Comparison of ENCODE assay signal across 16 mouse cellular contexts in genomic region chr14:120149341-120149741, GRCm38 (mm10).
DNase-seq lines count a peak whose midpoint lies in the region; ATAC-seq lines count a peak whose summit lies in the region.
"Had no signal": no experiment of that assay in that cellular context is flagged by ENCODE, and none has a peak within 500 bp of the region (broad histone marks: within the 10 kb centered on the region; RNA-seq: fewer than 3 reads in every experiment).

No protein-coding gene starts in this region.

- no peaks in the 10 kb centered on the region for H3K27me3 ChIP-seq in forebrain, embryonic 11.5 days (ENCODE audit: control insufficient read depth, insufficient read depth, low read length)
- H3K27me3 ChIP-seq in forebrain, embryonic 10.5 days (ENCODE audit: poor library complexity, severe bottlenecking) = peaks cover 10% of the 10 kb centered on the region
- H3K27me3 ChIP-seq in midbrain, embryonic 15.5 days (replicated peaks) = no peaks in the 10 kb centered on the region; the same call in 1 of the 2 replicates
- H3K27me3 ChIP-seq: heart, embryonic 15.5 days; liver, embryonic 15.5 days; neural tube, embryonic 15.5 days had no signal

- 88% methylated on average over 11 of the region's 11 CpGs for whole genome bisulfite sequencing in forebrain, embryonic 11.5 days
- 92% methylated on average over 11 of the region's 11 CpGs for WGBS in forebrain, embryonic 10.5 days
- WGBS in midbrain, embryonic 15.5 days = 70% methylated on average over 11 of the region's 11 CpGs

- H3K4me2 ChIP-seq in forebrain, embryonic 11.5 days (ENCODE audit: low read depth, low read length, severe bottlenecking) = no peak overlapping the region
- no peak overlapping the region for H3K4me2 ChIP-seq in midbrain, embryonic 15.5 days
- H3K4me2 ChIP-seq: heart, embryonic 15.5 days; hindbrain, embryonic 13.5 days; liver, embryonic 15.5 days; neural tube, embryonic 15.5 days had no signal

- DNase-seq in right cerebral cortex, adult 18-20 months = peak; percentile 82
- DNase-seq in right cerebral cortex, postnatal 4 days = no peak
- peak; percentile 59 to 73 for DNase-seq in layer of hippocampus, adult 18-20 months (ENCODE audit: low spot score in 2 of 2)
- peak; percentile 73 to 95 for DNase-seq in left cerebral cortex, postnatal 25 days (ENCODE audit: low spot score in 2 of 2)
- DNase-seq in telencephalon, adult 2 months (ENCODE audit: low read depth, low spot score) = peak; percentile 89
- DNase-seq in forebrain, embryonic 11.5 days (ENCODE audit: low spot score) = no peak
- no peak for DNase-seq in forebrain, embryonic 10.5 days (ENCODE audit: extremely low spot score, low spot score)
- DNase-seq: cerebellum, postnatal 25 days; gastrocnemius, postnatal 36 days had no signal

- ATAC-seq in forebrain, embryonic 11.5 days (replicated peaks; ENCODE audit: low FRiP score) = no peak
- no peak for ATAC-seq in midbrain, embryonic 15.5 days (replicated peaks)
- ATAC-seq: intestine, postnatal 0 days had no signal

- H3K36me3 ChIP-seq in forebrain, embryonic 11.5 days (ENCODE audit: control insufficient read depth, insufficient read depth, low read length) = no peaks in the 10 kb centered on the region
- H3K36me3 ChIP-seq in forebrain, embryonic 10.5 days (replicated peaks) = no peaks in the 10 kb centered on the region
- no peaks in the 10 kb centered on the region for H3K36me3 ChIP-seq in midbrain, embryonic 15.5 days (replicated peaks)
- H3K36me3 ChIP-seq: heart, embryonic 15.5 days; hindbrain, embryonic 13.5 days; liver, embryonic 15.5 days; neural tube, embryonic 15.5 days had no signal

- no peak overlapping the region for H3K4me3 ChIP-seq in forebrain, embryonic 11.5 days (ENCODE audit: low read depth, low read length)
- no peak overlapping the region for H3K4me3 ChIP-seq in forebrain, embryonic 10.5 days
- H3K4me3 ChIP-seq in midbrain, embryonic 15.5 days = no peak overlapping the region
- H3K4me3 ChIP-seq: hindbrain, embryonic 13.5 days; liver, embryonic 15.5 days; neural tube, embryonic 15.5 days had no signal

- H3K27ac ChIP-seq in forebrain, embryonic 11.5 days (ENCODE audit: low read depth, low read length) = no peak overlapping the region
- no peak overlapping the region for H3K27ac ChIP-seq in forebrain, embryonic 10.5 days
- no peak overlapping the region for H3K27ac ChIP-seq in midbrain, embryonic 15.5 days
- H3K27ac ChIP-seq: heart, embryonic 15.5 days; hindbrain, embryonic 13.5 days; liver, embryonic 15.5 days; macrophage; neural tube, embryonic 15.5 days had no signal

- no peaks in the 10 kb centered on the region for H3K9me3 ChIP-seq in forebrain, embryonic 11.5 days (ENCODE audit: control insufficient read depth, low read length)
- no peaks in the 10 kb centered on the region for H3K9me3 ChIP-seq in forebrain, embryonic 10.5 days
- H3K9me3 ChIP-seq in midbrain, embryonic 15.5 days = no peaks in the 10 kb centered on the region
- H3K9me3 ChIP-seq: heart, embryonic 15.5 days; hindbrain, embryonic 13.5 days; liver, embryonic 15.5 days; neural tube, embryonic 15.5 days had no signal

- no peak overlapping the region for H3K9ac ChIP-seq in forebrain, embryonic 11.5 days (ENCODE audit: low read length)
- H3K9ac ChIP-seq in midbrain, embryonic 15.5 days = no peak overlapping the region
- H3K9ac ChIP-seq: heart, embryonic 15.5 days; hindbrain, embryonic 13.5 days; liver, embryonic 15.5 days; neural tube, embryonic 15.5 days had no signal

- intact Hi-C loops in left cerebral cortex, postnatal 25 days (cut with DNase I) = loop anchor here (1.0 kb wide), 1 partner anchor 24 kb away; no protein-coding TSS in a partner anchor

- no peaks in the 10 kb centered on the region for H3K4me1 ChIP-seq in forebrain, embryonic 11.5 days (replicated peaks; ENCODE audit: control insufficient read depth, insufficient read depth, low read length)
- peaks cover 10% of the 10 kb centered on the region for H3K4me1 ChIP-seq in forebrain, embryonic 10.5 days
- H3K4me1 ChIP-seq in midbrain, embryonic 15.5 days = peaks cover under 1% of the 10 kb centered on the region; the same call in 1 of the 2 replicates
- H3K4me1 ChIP-seq: heart, embryonic 15.5 days; liver, embryonic 15.5 days had no signal

Comparison
In these comparisons a context has a peak if more than half of its experiments do, and no peak if none do; other contexts are left out.
1. DNase-seq: peak in right cerebral cortex, adult 18-20 months (single experiment), layer of hippocampus, adult 18-20 months (2 of 2), left cerebral cortex, postnatal 25 days (2 of 2) and telencephalon, adult 2 months (single experiment); none in right cerebral cortex, postnatal 4 days (single experiment), forebrain, embryonic 11.5 days (single experiment) and forebrain, embryonic 10.5 days (single experiment).